7 mouse cellular contexts compared by ENCODE assay signal in genomic region chr9:69368071-69368470, GRCm38 (mm10). TPM values are rescaled to one million over a fixed set of nuclear protein-coding genes. Genes with fewer than 3 reads are reported as not detected.
DNase-seq lines count a peak whose midpoint lies in the region; ATAC-seq and TF ChIP-seq lines count a peak whose summit lies in the region.

No protein-coding gene starts in this region.

- H3K4me1 ChIP-seq in kidney, postnatal 0 days (replicated peaks; ENCODE audit: insufficient read depth, low read length) = no peaks in the 10 kb centered on the region
- no peaks in the 10 kb centered on the region for H3K4me1 ChIP-seq in liver, embryonic 14.5 days (replicated peaks; ENCODE audit: control insufficient read depth in 2 of 2, insufficient read depth in 2 of 2, low read length in 1 of 2)

- no peak overlapping the region for H3K4me3 ChIP-seq in kidney, postnatal 0 days (replicated peaks; ENCODE audit: low read depth, low read length)
- H3K4me3 ChIP-seq in liver, embryonic 14.5 days (ENCODE audit: insufficient read depth in 1 of 2, low read depth in 2 of 2, low read length in 2 of 2) = no peak overlapping the region

- H3K27me3 ChIP-seq in kidney, postnatal 0 days (ENCODE audit: insufficient read depth, low read length) = no peaks in the 10 kb centered on the region
- no peaks in the 10 kb centered on the region for H3K27me3 ChIP-seq in liver, embryonic 14.5 days (ENCODE audit: control insufficient read depth, insufficient read depth, low read length)

- 0 out of 2 replicates have a peak, but pooled peaks cover 12% of the 10 kb centered on the region for H3K36me3 ChIP-seq in kidney, postnatal 0 days (ENCODE audit: insufficient read depth, low read length)
- H3K36me3 ChIP-seq in liver, embryonic 14.5 days (replicated peaks; ENCODE audit: control insufficient read depth, insufficient read depth, low read depth) = no peaks in the 10 kb centered on the region

- no peak overlapping the region for H3K4me2 ChIP-seq in kidney, postnatal 0 days (ENCODE audit: low read length)
- H3K4me2 ChIP-seq in liver, embryonic 14.5 days (ENCODE audit: low read depth) = no peak overlapping the region

- peak; percentile 76 to 77 for DNase-seq in B cell, adult 2 months
- DNase-seq in CD8-positive naive resting alpha-beta T cell, adult 2 months (ENCODE audit: low read depth in 2 of 2, low spot score in 2 of 2) = peak; percentile 18 to 50
- peak; percentile 78 for DNase-seq in brain, adult 2 months (ENCODE audit: low read depth, low spot score)
- DNase-seq in forelimb bud, embryonic 11.5 days (ENCODE audit: low read depth, low spot score) = peak; percentile 51
- peak; percentile 70 for DNase-seq in kidney, postnatal 0 days (ENCODE audit: low spot score)
- DNase-seq in liver, embryonic 14.5 days (ENCODE audit: low read depth in 3 of 3, low spot score in 3 of 3) = peak in 2 of 3 experiments; percentile 4 to 5
- DNase-seq in right cerebral cortex, postnatal 10 days (ENCODE audit: low spot score in 2 of 2) = peak; percentile 52 to 72

- peak; percentile 88 for TF ChIP-seq CTCF in kidney, postnatal 0 days (IDR thresholded peaks at IDR 0.05; ENCODE audit: low read depth)
- TF ChIP-seq CTCF in liver, embryonic 14.5 days (IDR thresholded peaks at IDR 0.05; ENCODE audit: low read depth) = peak; percentile 88

- WGBS in kidney, postnatal 0 days = 78% methylated on average over 8 of the region's 8 CpGs
- WGBS in liver, embryonic 14.5 days (ENCODE audit: insufficient replicate concordance) = 60% methylated on average over 8 of the region's 8 CpGs

- TF ChIP-seq EP300 in liver, embryonic 14.5 days (IDR thresholded peaks at IDR 0.05; ENCODE audit: low read depth) = no peak

- H3K9ac ChIP-seq in kidney, postnatal 0 days (ENCODE audit: low read depth, low read length) = no peak overlapping the region
- no peak overlapping the region for H3K9ac ChIP-seq in liver, embryonic 14.5 days (replicated peaks)

- no peak overlapping the region for H3K27ac ChIP-seq in kidney, postnatal 0 days
- no peak overlapping the region for H3K27ac ChIP-seq in liver, embryonic 14.5 days

- ATAC-seq in kidney, postnatal 0 days (replicated peaks; ENCODE audit: low FRiP score, low read depth) = no peak
- no peak for ATAC-seq in liver, embryonic 14.5 days (ENCODE audit: insufficient read depth)

- no peaks in the 10 kb centered on the region for H3K9me3 ChIP-seq in kidney, postnatal 0 days (replicated peaks; ENCODE audit: low read length)
- H3K9me3 ChIP-seq in liver, embryonic 14.5 days (ENCODE audit: control insufficient read depth, low read length) = no peaks in the 10 kb centered on the region

RNA-seq across cellular contexts. Expression of gene Ice2, which starts 29.6 kb away (rescaled TPM):
- polyA plus RNA-seq in kidney, postnatal 0 days (2015; fragmentation: Nextera tagmentation; extraction: Ambion mirVana) = 13.6 and 13.8 TPM in 2 replicates
- polyA plus RNA-seq in liver, embryonic 14.5 days (2012; rRNA removed) = 2.4 and 4.0 TPM in 2 replicates
- polyA plus RNA-seq in liver, embryonic 14.5 days (2014; fragmentation: Nextera tagmentation; extraction: Ambion mirVana) = 6.7 and 6.8 TPM in 2 replicates

Comparison
In these comparisons a context has a peak if more than half of its experiments do, and no peak if none do; other contexts are left out.
1. DNase-seq: peak in every context shown above with its lines; median percentile 78 in brain, adult 2 months; 76 in B cell, adult 2 months; 70 in kidney, postnatal 0 days; 62 in right cerebral cortex, postnatal 10 days; 51 in forelimb bud, embryonic 11.5 days; 34 in CD8-positive naive resting alpha-beta T cell, adult 2 months; 4 in liver, embryonic 14.5 days.